Mouse (Mus musculus): ENCODE data around the gene Ppp3ca. TPM values are rescaled to one million over a fixed set of nuclear protein-coding genes. Genes with fewer than 3 reads are reported as not detected.

The Ppp3ca gene
- 98.2 and 105 TPM in 2 replicates for polyA plus RNA-seq (2016; fragmentation: Nextera tagmentation; extraction: Ambion mirVana)

DNA sequence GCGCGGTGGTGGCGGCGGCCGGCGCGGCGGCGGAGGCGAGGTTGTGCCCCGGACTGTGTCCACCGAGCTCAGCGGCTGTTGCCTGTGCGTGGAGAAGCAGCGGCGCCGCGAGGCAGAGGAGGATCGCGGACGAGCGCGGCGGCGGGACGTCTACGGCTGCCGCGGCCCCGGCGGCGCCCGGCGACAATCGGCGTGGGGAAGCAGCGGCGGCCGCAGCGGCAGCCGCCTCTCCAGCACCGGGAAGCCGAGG, at the start of gene Ppp3ca:
Gene Ppp3ca (plus strand): TSS at position 15 of the 250 bp plus-strand sequence.
- WGBS, result 0% methylated on average over 23 of the region's 43 CpGs
- H3K9ac ChIP-seq (replicated peaks), result peak within 1 kb of the TSS; percentile 90
- H3K9me3 ChIP-seq, result no peaks in the 10 kb centered on the region
- no peaks in the 10 kb centered on the region for H3K36me3 ChIP-seq
- H3K27ac ChIP-seq (replicated peaks), result peak within 1 kb of the TSS; percentile 97
- H3K27me3 ChIP-seq, result no peaks in the 10 kb centered on the region
- peaks cover 18% of the 10 kb centered on the region for H3K4me1 ChIP-seq
- ATAC-seq (ENCODE audit: low FRiP score, low read depth), result no peak; the same call in 1 of the 2 replicates
- peak within 1 kb of the TSS; percentile 79 for H3K4me2 ChIP-seq (replicated peaks)
- H3K4me3 ChIP-seq, result peak within 1 kb of the TSS; percentile 96

DNA sequence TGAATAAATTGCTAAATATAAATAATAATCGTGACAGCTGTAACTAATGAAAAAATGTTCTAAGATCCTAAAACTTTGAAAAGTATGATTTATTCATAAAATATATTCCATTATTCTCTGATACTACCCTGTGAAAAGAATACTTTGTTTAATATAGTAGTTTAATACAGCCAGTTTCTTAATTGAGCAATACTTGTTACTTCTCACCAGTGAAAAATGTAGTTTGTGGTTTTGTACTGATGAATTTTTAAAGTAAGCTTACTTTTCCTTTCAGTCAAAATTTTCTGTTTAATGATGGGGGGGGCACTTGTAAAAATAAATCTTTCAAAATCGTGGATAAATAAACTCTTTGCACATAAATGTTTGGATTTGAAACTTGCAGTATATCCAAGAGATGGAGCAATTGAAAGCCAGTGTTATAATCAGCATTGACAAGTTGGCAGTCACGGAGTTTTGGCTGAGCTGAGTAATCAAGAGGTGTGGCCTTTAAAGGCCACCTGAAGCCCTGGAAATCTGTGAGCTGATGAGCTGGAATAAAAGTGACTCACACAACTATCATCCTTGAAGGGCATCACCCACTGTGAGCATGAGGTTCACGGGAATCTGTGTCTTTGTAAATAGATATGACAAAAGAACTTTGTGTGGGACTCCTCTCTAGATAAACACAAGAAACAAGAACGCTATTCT, 29.2 kb upstream of the Ppp3ca start:
- WGBS, result 70% methylated on average over 5 of the region's 5 CpGs

DNA sequence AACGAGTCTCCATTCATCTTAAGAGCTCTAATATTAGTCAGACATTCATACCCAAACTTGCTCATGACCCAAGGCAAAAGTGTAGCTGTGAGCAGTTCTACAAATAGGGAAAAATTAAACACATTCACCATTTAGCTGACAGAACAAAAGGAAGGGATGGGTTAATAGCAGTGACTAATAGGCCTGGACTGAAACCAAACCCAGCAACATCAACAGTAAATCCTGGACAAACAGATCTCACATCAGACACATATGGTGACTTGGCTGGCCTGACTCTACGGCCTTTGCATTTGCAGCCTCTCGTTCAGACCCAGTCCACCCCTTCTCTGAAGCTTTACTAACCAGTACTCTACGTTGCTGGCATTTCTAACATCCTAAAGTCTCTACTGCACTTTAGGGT, 19.0 kb upstream of the Ppp3ca start:
- H3K9ac ChIP-seq (replicated peaks), result no peak overlapping the region
- H3K4me3 ChIP-seq, result no peak overlapping the region
- 65% methylated on average over 4 of the region's 4 CpGs for WGBS

More for the DNA sequence above, 29.2 kb upstream of the Ppp3ca start:
- H3K27ac ChIP-seq (replicated peaks), result no peak overlapping the region
- H3K36me3 ChIP-seq, result no peaks in the 10 kb centered on the region
- no peak overlapping the region for H3K4me2 ChIP-seq (replicated peaks)
- H3K9me3 ChIP-seq, result no peaks in the 10 kb centered on the region
- no peaks in the 10 kb centered on the region for H3K4me1 ChIP-seq
- H3K27me3 ChIP-seq, result no peaks in the 10 kb centered on the region
- H3K4me3 ChIP-seq, result no peak overlapping the region
- no peak for ATAC-seq (ENCODE audit: low FRiP score, low read depth)
- no peak overlapping the region for H3K9ac ChIP-seq (replicated peaks)

DNA sequence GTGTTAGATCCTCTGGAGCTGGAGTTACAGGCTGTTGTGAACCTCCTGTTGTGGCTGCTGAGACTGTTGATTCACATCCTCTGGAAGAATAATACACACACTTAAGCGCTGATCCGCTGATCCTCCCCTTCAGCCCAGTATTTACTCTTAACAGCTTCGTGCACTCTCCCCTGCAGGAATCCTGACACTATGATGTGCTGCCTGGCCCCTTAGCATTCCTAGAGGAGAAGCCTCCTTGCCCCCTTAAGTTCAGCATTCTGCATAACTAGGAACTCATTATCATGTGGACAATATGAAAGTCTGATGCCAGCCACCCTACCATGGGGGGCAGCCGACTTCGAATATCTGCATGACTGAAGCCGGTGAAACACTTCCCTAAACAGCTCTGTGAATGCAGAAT, 18.4 kb upstream of the Ppp3ca start:
- 12% methylated on average over 6 of the region's 6 CpGs for WGBS
- no peaks in the 10 kb centered on the region for H3K36me3 ChIP-seq
- no peak overlapping the region for H3K27ac ChIP-seq (replicated peaks)
- no peaks in the 10 kb centered on the region for H3K4me1 ChIP-seq
- ATAC-seq (ENCODE audit: low FRiP score, low read depth), result peak; percentile 52; the same call in 1 of the 2 replicates
- H3K4me3 ChIP-seq, result no peak overlapping the region
- H3K27me3 ChIP-seq, result no peaks in the 10 kb centered on the region
- no peak overlapping the region for H3K4me2 ChIP-seq (replicated peaks)
- no peak overlapping the region for H3K9ac ChIP-seq (replicated peaks)
- no peaks in the 10 kb centered on the region for H3K9me3 ChIP-seq

More for the DNA sequence above, 19.0 kb upstream of the Ppp3ca start:
- Histone ChIP-seq H3K9me3 (no peaks in the 10 kb centered on the region), H3K4me1 (no peaks in the 10 kb centered on the region), H3K27ac (replicated peaks) (no peak overlapping the region), H3K4me2 (replicated peaks) (no peak overlapping the region), H3K27me3 (no peaks in the 10 kb centered on the region), H3K36me3 (no peaks in the 10 kb centered on the region)
- ATAC-seq (ENCODE audit: low FRiP score, low read depth), result no peak

DNA sequence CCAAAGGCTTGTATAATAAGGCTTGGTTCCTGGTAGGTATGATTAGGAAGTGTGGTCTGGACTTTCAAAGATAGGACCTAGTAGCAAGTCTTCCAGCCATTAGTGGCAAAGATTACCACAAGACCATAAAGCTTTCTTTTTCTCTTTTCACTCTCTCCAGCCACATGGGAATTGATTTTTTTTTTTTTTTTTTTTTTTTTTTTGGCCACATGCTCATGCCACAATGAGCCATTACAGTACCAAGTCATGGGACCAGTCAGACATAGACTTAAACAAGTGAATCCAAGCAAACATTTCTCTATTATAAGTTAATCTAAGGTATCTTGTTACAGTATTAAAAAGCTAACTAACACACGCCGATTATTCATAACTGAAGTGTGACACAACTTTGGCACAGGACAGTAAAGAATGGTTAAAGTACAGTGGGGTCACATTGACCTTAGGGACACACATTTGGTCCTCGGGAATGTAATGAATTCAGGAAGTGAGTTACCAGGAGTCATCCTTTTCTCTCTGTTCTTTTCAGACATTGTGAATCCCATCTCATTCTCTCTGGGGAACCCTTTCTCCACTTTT, 13.4 kb upstream of the Ppp3ca start:
- no peaks in the 10 kb centered on the region for H3K27me3 ChIP-seq
- no peak overlapping the region for H3K4me2 ChIP-seq (replicated peaks)
- H3K9ac ChIP-seq (replicated peaks), result no peak overlapping the region
- H3K4me1 ChIP-seq, result no peaks in the 10 kb centered on the region
- 93% methylated on average over 3 of the region's 3 CpGs for WGBS
- H3K9me3 ChIP-seq, result no peaks in the 10 kb centered on the region
- H3K27ac ChIP-seq (replicated peaks), result no peak overlapping the region
- no peak overlapping the region for H3K4me3 ChIP-seq
- no peak for ATAC-seq (ENCODE audit: low FRiP score, low read depth)
- no peaks in the 10 kb centered on the region for H3K36me3 ChIP-seq

DNA sequence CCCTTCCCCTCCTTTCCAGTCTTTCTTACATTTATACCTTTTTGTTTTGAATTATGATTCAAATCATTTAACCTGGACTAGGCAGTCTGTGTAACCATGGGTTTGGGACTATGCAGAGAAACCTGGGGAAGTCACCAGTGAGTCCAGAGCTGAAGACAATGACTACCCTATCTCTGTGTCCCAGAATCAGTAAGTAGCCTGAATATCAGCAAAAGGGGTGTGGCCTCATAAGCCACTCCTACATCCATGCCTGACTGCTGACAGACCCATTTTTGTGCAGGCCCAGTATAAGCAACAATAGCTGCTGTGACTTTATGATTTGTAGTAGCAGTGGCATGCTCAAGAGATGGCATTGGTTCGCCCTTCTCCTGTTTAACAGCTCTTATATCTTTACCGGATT, 11.2 kb upstream of the Ppp3ca start:
- Histone ChIP-seq H3K4me3 (no peak overlapping the region), H3K4me2 (replicated peaks) (no peak overlapping the region), H3K27ac (replicated peaks) (no peak overlapping the region), H3K9me3 (no peaks in the 10 kb centered on the region), H3K4me1 (no peaks in the 10 kb centered on the region), H3K27me3 (no peaks in the 10 kb centered on the region), H3K36me3 (no peaks in the 10 kb centered on the region), H3K9ac (replicated peaks) (no peak overlapping the region)
- 90% methylated on average over 2 of the region's 2 CpGs for WGBS
- ATAC-seq (ENCODE audit: low FRiP score, low read depth), result no peak

DNA sequence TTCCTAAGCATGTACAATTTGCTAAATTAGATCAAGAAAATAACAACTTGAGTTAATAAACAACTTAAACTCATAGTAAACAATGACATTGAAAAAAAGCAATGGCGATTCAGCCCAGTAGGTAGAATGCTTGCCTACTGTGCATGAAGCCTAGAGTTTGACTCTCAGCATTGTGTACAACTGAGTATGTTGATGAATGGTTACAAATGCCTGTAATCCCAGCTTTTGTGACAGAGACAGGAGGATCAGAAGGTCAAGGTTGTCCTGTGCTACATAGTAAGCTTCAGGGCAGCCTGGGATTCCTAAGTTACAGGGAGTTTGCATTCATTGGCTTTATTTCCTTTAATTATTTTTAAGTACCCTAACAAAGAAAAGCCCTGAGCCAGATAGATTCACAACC, 4.8 kb upstream of the Ppp3ca start:
- WGBS, result 51% methylated on average over 1 of the region's 1 CpGs
- ATAC-seq (ENCODE audit: low FRiP score, low read depth), result no peak
- Histone ChIP-seq H3K4me2 (replicated peaks) (no peak overlapping the region), H3K36me3 (no peaks in the 10 kb centered on the region), H3K4me1 (peaks cover 6% of the 10 kb centered on the region; the same call in 1 of the 2 replicates), H3K27ac (replicated peaks) (no peak overlapping the region), H3K9me3 (no peaks in the 10 kb centered on the region), H3K27me3 (no peaks in the 10 kb centered on the region), H3K4me3 (no peak overlapping the region), H3K9ac (replicated peaks) (no peak overlapping the region)

DNA sequence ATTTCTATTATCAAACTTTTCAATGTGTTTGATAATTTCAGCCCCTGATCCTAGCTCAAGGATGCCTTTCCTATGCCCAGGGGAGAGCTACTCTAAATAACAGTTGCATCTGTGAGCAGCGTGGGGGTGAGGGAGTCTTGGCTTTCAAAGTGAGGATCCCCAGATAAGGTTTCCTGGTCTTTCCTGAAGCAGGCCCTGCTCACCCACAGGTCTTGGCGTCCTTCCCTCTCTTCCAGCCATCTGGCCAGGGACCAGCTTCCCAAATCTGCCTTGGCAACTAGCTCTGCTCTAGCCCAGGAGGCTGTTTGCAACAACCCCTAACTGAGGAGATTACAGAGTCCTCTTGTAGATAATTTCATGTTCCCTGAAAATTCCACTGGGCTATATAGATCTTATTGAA, 1.9 kb upstream of the Ppp3ca start:
- WGBS, result 79% methylated on average over 2 of the region's 2 CpGs

DNA sequence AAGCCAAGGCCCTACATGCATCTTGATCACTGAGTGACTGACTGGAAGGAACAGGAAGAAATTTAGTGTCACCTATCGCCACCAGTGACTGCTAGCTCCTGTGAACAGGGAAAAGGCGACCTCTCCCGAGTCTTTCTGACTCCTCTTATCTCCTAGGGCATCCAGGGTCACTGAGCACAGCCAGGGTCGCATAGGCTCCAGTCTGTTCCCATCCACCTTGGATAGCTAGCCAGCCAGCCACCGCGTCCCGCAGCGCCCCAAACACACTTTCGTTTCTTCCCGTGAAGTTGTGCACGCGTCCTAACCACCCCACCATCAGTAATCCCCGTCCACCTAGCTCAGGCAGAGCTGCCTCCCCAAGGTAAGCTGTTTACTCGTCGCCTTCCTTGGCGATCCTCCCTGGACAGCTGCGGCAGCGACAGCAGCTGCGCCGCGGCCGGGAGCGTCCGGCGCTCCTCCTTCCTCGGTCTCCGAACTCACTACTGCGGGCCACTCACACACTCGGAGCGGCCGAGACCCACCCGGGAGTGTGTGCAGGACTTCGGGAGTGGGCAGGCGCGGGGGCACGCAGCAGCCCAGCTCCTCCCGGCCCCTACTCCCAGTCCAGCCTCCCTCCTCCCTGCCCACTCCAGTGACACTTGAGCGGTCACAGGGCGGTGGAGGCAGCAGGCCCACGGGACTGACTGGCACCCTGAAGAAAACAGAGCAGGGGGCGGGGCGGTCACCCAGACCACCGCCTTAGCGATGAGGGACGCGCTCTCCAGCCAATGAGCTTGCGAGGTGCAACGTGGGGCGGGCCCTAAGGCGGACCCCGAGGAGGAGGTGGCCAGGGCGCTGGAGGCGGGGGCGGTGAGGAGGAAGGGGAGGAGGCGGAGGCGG, 454 bp upstream of the Ppp3ca start:
- Histone ChIP-seq H3K27me3 (no peaks in the 10 kb centered on the region), H3K36me3 (no peaks in the 10 kb centered on the region), H3K4me3 (peak overlapping the region; percentile 96), H3K4me2 (replicated peaks) (peak overlapping the region; percentile 59), H3K4me1 (peaks cover 18% of the 10 kb centered on the region), H3K9ac (replicated peaks) (peak overlapping the region; percentile 90), H3K27ac (replicated peaks) (peak overlapping the region; percentile 97), H3K9me3 (no peaks in the 10 kb centered on the region)
- under 1% methylated on average over 55 of the region's 56 CpGs for whole genome bisulfite sequencing
- ATAC-seq (ENCODE audit: low FRiP score, low read depth), result peak; percentile 97

More for the DNA sequence above, 1.9 kb upstream of the Ppp3ca start:
- H3K9ac ChIP-seq (replicated peaks), result no peak overlapping the region
- H3K27me3 ChIP-seq, result no peaks in the 10 kb centered on the region
- H3K4me2 ChIP-seq (replicated peaks), result no peak overlapping the region
- no peaks in the 10 kb centered on the region for H3K36me3 ChIP-seq
- no peaks in the 10 kb centered on the region for H3K9me3 ChIP-seq
- no peak overlapping the region for H3K27ac ChIP-seq (replicated peaks)
- no peak for ATAC-seq (ENCODE audit: low FRiP score, low read depth)
- H3K4me3 ChIP-seq, result no peak overlapping the region
- H3K4me1 ChIP-seq, result peaks cover 13% of the 10 kb centered on the region

DNA sequence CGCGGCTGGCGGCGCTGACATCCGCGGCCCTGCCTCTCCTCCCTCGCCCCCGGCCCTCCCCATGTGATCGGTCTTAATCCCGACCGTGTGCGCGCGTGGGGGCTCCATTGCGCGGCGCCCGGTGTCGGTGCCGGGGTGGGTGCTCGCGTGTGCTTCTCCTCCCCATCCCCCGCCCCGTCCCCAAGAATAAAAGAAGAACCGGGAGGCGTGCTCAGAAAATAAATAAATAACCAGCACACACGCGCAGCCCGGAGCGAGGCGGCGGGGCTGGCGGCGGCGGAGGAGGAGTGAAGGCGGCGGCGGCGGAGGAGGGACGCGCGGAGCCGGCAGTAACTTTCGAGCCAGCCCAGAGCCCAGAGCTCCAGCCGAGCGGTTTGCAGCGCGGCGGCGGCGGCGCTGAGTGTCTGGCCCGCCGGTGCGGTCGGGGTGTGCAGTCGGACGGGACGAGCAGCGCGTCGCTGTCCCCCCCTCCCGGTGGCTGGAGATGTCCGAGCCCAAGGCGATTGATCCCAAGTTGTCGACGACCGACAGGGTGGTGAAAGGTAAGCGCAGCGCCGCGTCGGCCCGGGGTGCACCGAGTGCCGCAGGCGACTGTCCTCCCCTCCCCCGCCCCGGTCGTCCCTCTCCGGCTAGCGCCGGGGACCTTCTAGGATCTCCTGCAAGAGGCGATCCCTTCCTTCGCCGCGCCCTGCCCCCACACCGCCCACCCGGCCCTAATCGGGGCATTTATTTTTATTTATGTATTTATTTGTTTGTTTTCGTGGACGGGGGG, 622 bp downstream of the Ppp3ca start:
- under 1% methylated on average over 81 of the region's 92 CpGs for WGBS
- H3K36me3 ChIP-seq, result no peaks in the 10 kb centered on the region
- H3K4me2 ChIP-seq (replicated peaks), result peak overlapping the region; percentile 79

DNA sequence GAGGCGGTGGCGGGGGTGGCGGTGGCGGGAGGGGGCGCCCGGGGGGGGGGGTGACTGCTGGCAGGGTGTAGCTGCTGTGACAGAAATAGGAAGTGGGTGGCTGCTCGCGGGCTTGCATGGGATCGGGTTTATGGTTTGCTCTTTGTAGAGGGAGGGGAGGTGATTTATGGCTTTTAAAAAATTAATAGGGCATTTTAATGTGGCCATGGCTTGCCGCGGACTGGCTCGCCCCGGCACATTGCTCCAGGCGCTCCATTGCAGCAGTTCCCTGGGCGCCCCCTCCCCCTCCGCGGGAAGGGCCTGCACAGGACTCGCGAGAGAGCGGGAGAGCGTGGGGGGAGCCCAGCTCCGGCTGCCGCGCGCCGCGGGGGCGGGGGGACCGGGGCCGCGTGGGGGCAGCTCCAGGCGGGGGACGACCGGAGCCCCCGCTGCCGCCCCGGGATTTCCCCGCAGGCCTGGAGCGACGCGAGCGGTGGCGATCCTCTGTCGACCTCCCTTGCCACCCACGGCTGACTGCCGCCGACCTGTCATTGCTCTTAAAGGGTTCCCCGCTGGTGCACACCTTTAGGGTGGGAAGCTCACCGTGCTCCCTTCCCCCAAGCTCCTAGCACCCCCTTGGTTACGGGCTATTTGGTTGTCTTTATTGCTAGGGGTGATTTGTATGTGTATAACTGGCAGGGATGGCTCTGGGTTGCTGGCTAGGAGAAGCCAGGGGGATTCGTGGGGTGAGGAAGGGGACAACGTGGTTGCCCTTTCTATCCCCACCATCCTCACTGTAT, 1.4 kb downstream of the Ppp3ca start:
- Histone ChIP-seq H3K9ac (replicated peaks) (peak overlapping the region; percentile 90), H3K4me2 (replicated peaks) (peak overlapping the region; percentile 79), H3K4me1 (peaks cover 18% of the 10 kb centered on the region), H3K27ac (replicated peaks) (peak overlapping the region; percentile 97), H3K36me3 (no peaks in the 10 kb centered on the region), H3K4me3 (peak overlapping the region; percentile 96), H3K9me3 (no peaks in the 10 kb centered on the region), H3K27me3 (no peaks in the 10 kb centered on the region)
- WGBS, result 1% methylated on average over 34 of the region's 52 CpGs
- peak; percentile 41 for ATAC-seq (ENCODE audit: low FRiP score, low read depth)

More for the DNA sequence above, 622 bp downstream of the Ppp3ca start:
- Histone ChIP-seq H3K27ac (replicated peaks) (peak overlapping the region; percentile 97), H3K4me1 (peaks cover 18% of the 10 kb centered on the region), H3K27me3 (no peaks in the 10 kb centered on the region), H3K4me3 (peak overlapping the region; percentile 96), H3K9me3 (no peaks in the 10 kb centered on the region), H3K9ac (replicated peaks) (peak overlapping the region; percentile 90)
- peak; percentile 57 for ATAC-seq (ENCODE audit: low FRiP score, low read depth)

Measured in midbrain, embryonic 12.5 days (tissue).